Mouse (Mus musculus): ENCODE measurements around the gene Ubxn7. TPM values are rescaled to one million over a fixed set of nuclear protein-coding genes. Genes with fewer than 3 reads are reported as not detected.

Gene Ubxn7
- total and polyA plus RNA-seq, 2 experiments: 2.1 to 36.8 TPM

- peak overlapping the region; percentile 89 for H3K9ac ChIP-seq (ENCODE audit: low read depth, low read length)
- no peaks in the 10 kb centered on the region for H3K27me3 ChIP-seq (ENCODE audit: control insufficient read depth, insufficient read depth, low read length)
- H3K27ac ChIP-seq (replicated peaks; ENCODE audit: insufficient read depth, low read depth, low read length): peak overlapping the region; percentile 72
- peaks cover 35% of the 10 kb centered on the region for H3K79me2 ChIP-seq (ENCODE audit: control insufficient read depth, insufficient read depth, low read length)
- peaks cover 12% of the 10 kb centered on the region for H3K4me1 ChIP-seq (ENCODE audit: control insufficient read depth, insufficient read depth, low read length)
- peak; percentile 76 for DNase-seq (ENCODE audit: extremely low read depth, low read depth, low spot score)
- TF ChIP-seq POLR2A (IDR thresholded peaks at IDR 0.05; ENCODE audit: extremely low read depth, insufficient read depth, low read length): no peak
- no peak for TF ChIP-seq CTCF (IDR thresholded peaks at IDR 0.05; ENCODE audit: low read depth, low read length)
- no peaks in the 10 kb centered on the region for H3K36me3 ChIP-seq (ENCODE audit: control insufficient read depth, insufficient read depth, low read length)
- H3K4me3 ChIP-seq (ENCODE audit: insufficient read depth, low read depth, low read length): peak overlapping the region; percentile 86
- WGBS: under 1% methylated on average over 54 of the region's 54 CpGs
Measured at GRCm38 (mm10) chr16:32332556-32333511, 777 bp downstream of the Ubxn7 start.

- Histone ChIP-seq H3K9ac (ENCODE audit: low read depth, low read length) (no peak overlapping the region), H3K27me3 (ENCODE audit: control insufficient read depth, insufficient read depth, low read length) (no peaks in the 10 kb centered on the region), H3K27ac (replicated peaks; ENCODE audit: insufficient read depth, low read depth, low read length) (no peak overlapping the region), H3K36me3 (ENCODE audit: control insufficient read depth, insufficient read depth, low read length) (no peaks in the 10 kb centered on the region), H3K79me2 (ENCODE audit: control insufficient read depth, insufficient read depth, low read length) (peaks cover 39% of the 10 kb centered on the region), H3K4me1 (ENCODE audit: control insufficient read depth, insufficient read depth, low read length) (peaks cover 12% of the 10 kb centered on the region), H3K4me3 (ENCODE audit: insufficient read depth, low read depth, low read length) (no peak overlapping the region)
- TF ChIP-seq CTCF (IDR thresholded peaks at IDR 0.05; ENCODE audit: low read depth, low read length): no peak
- TF ChIP-seq POLR2A (IDR thresholded peaks at IDR 0.05; ENCODE audit: extremely low read depth, insufficient read depth, low read length): no peak
- WGBS: 84% methylated on average over 5 of the region's 5 CpGs
- DNase-seq (ENCODE audit: extremely low read depth, low read depth, low spot score): no peak
Measured at GRCm38 (mm10) chr16:32335146-32335545, 3.1 kb downstream of the Ubxn7 start.

GRCm38 (mm10) chr16:32336026-32336780 lies 4.1 kb downstream of the Ubxn7 start:
- Histone ChIP-seq H3K36me3 (ENCODE audit: control insufficient read depth, insufficient read depth, low read length) (no peaks in the 10 kb centered on the region), H3K4me1 (ENCODE audit: control insufficient read depth, insufficient read depth, low read length) (peaks cover 14% of the 10 kb centered on the region), H3K79me2 (ENCODE audit: control insufficient read depth, insufficient read depth, low read length) (peaks cover 39% of the 10 kb centered on the region), H3K27ac (replicated peaks; ENCODE audit: insufficient read depth, low read depth, low read length) (no peak overlapping the region), H3K27me3 (ENCODE audit: control insufficient read depth, insufficient read depth, low read length) (no peaks in the 10 kb centered on the region), H3K9ac (ENCODE audit: low read depth, low read length) (no peak overlapping the region), H3K4me3 (ENCODE audit: insufficient read depth, low read depth, low read length) (no peak overlapping the region)
- DNase-seq (ENCODE audit: extremely low read depth, low read depth, low spot score): peak; percentile 27
- no peak for TF ChIP-seq POLR2A (IDR thresholded peaks at IDR 0.05; ENCODE audit: extremely low read depth, insufficient read depth, low read length)
- no peak for TF ChIP-seq CTCF (IDR thresholded peaks at IDR 0.05; ENCODE audit: low read depth, low read length)
- WGBS: 46% methylated on average over 7 of the region's 7 CpGs

GRCm38 (mm10) chr16:32337001-32337400 lies 4.9 kb downstream of the Ubxn7 start:
- DNase-seq (ENCODE audit: extremely low read depth, low read depth, low spot score): no peak
- Histone ChIP-seq H3K79me2 (ENCODE audit: control insufficient read depth, insufficient read depth, low read length) (peaks cover 39% of the 10 kb centered on the region), H3K27me3 (ENCODE audit: control insufficient read depth, insufficient read depth, low read length) (no peaks in the 10 kb centered on the region), H3K4me1 (ENCODE audit: control insufficient read depth, insufficient read depth, low read length) (peaks cover 14% of the 10 kb centered on the region), H3K9ac (ENCODE audit: low read depth, low read length) (no peak overlapping the region), H3K4me3 (ENCODE audit: insufficient read depth, low read depth, low read length) (no peak overlapping the region), H3K36me3 (ENCODE audit: control insufficient read depth, insufficient read depth, low read length) (no peaks in the 10 kb centered on the region), H3K27ac (replicated peaks; ENCODE audit: insufficient read depth, low read depth, low read length) (no peak overlapping the region)
- no peak for TF ChIP-seq POLR2A (IDR thresholded peaks at IDR 0.05; ENCODE audit: extremely low read depth, insufficient read depth, low read length)
- TF ChIP-seq CTCF (IDR thresholded peaks at IDR 0.05; ENCODE audit: low read depth, low read length): no peak

GRCm38 (mm10) chr16:32340451-32340850 lies 8.4 kb downstream of the Ubxn7 start:
- DNase-seq (ENCODE audit: extremely low read depth, low read depth, low spot score): no peak
- peaks cover 14% of the 10 kb centered on the region for H3K4me1 ChIP-seq (ENCODE audit: control insufficient read depth, insufficient read depth, low read length)
- peaks cover 21% of the 10 kb centered on the region for H3K79me2 ChIP-seq (ENCODE audit: control insufficient read depth, insufficient read depth, low read length)
- 82% methylated on average over 1 of the region's 1 CpGs for WGBS
- TF ChIP-seq CTCF (IDR thresholded peaks at IDR 0.05; ENCODE audit: low read depth, low read length) (no peak), POLR2A (IDR thresholded peaks at IDR 0.05; ENCODE audit: extremely low read depth, insufficient read depth, low read length) (no peak)
- no peaks in the 10 kb centered on the region for H3K36me3 ChIP-seq (ENCODE audit: control insufficient read depth, insufficient read depth, low read length)
- H3K27me3 ChIP-seq (ENCODE audit: control insufficient read depth, insufficient read depth, low read length): no peaks in the 10 kb centered on the region
- H3K4me3 ChIP-seq (ENCODE audit: insufficient read depth, low read depth, low read length): no peak overlapping the region
- no peak overlapping the region for H3K9ac ChIP-seq (ENCODE audit: low read depth, low read length)
- H3K27ac ChIP-seq (replicated peaks; ENCODE audit: insufficient read depth, low read depth, low read length): no peak overlapping the region; the same call in 1 of the 2 replicates
